Mouse (Mus musculus) midbrain, embryonic 15.5 days (tissue): ENCODE data around the gene Pxdn. TPM values are rescaled to one million over a fixed set of nuclear protein-coding genes. Genes with fewer than 3 reads are reported as not detected.

ENCODE experiments used
- ATAC-seq: fragments of 200-750 bp; cut with Nextera tagmentation; replicated peaks from 2 replicates; pipeline ENCODE4 v1.8.0; 2017; ENCODE audit warnings: moderate TSS enrichment
- H3K27ac ChIP-seq: fragments of 300-500 bp; sonication (generic); 2 replicates; pipeline ENCODE4 v1.5.1; 2015; ENCODE audit warnings: mild to moderate bottlenecking, inconsistent platforms
- H3K27me3 ChIP-seq: fragments of 300-500 bp; sonication (generic); replicated peaks from 2 replicates; pipeline ENCODE4 v1.6.1; 2015; ENCODE audit warnings: inconsistent platforms
- H3K36me3 ChIP-seq: fragments of 300-500 bp; sonication (generic); replicated peaks from 2 replicates; pipeline ENCODE4 v1.6.1; 2015; ENCODE audit warnings: inconsistent platforms
- H3K4me1 ChIP-seq: fragments of 300-500 bp; sonication (generic); 2 replicates; pipeline ENCODE4 v1.6.1; 2015; ENCODE audit warnings: inconsistent platforms
- H3K4me2 ChIP-seq: fragments of 300-500 bp; sonication (generic); 2 replicates; pipeline ENCODE4 v1.6.1; 2015; ENCODE audit warnings: inconsistent platforms, mild to moderate bottlenecking, moderate library complexity
- H3K4me3 ChIP-seq: fragments of 300-500 bp; sonication (generic); 2 replicates; pipeline ENCODE4 v1.5.1; 2015; ENCODE audit warnings: mild to moderate bottlenecking, inconsistent platforms
- H3K9ac ChIP-seq: fragments of 300-500 bp; sonication (generic); 2 replicates; pipeline ENCODE4 v1.6.1; 2015; ENCODE audit warnings: mild to moderate bottlenecking, inconsistent platforms
- H3K9me3 ChIP-seq: fragments of 300-500 bp; sonication (generic); 2 replicates; pipeline ENCODE4 v1.6.1; 2016; ENCODE audit warnings: inconsistent platforms
- WGBS: fragments of 180-500 bp; shearing (Covaris S2); methylation state at CpG from one replicate; pipeline ENCODE4 v1.1.7; 2015; ENCODE audit warnings: mixed read lengths; 5-methylcytosine and 5-hydroxymethylcytosine counted together
- polyA plus RNA-seq: library from polyadenylated mRNA; unstranded; fragments of >200 nt; fragmentation: Nextera tagmentation; extraction: Ambion mirVana; gene quantifications from 2 replicates; pipeline ENCODE4 v1.2.1, GENCODE M21; 2015

Gene Pxdn
- polyA plus RNA-seq, 1 experiment from 2014 or later: 52.3 TPM

- Histone ChIP-seq H3K27ac (no peak overlapping the region), H3K4me2 (no peak overlapping the region)
- no peak for ATAC-seq
These were observed 21.2 kb downstream of the Pxdn start for GRCm38 (mm10) chr12:29958637-29959036.

GRCm38 (mm10) chr12:29961041-29961440 lies 23.6 kb downstream of the Pxdn start:
- Histone ChIP-seq H3K4me2 (no peak overlapping the region), H3K27me3 (no peaks in the 10 kb centered on the region), H3K9ac (no peak overlapping the region), H3K27ac (no peak overlapping the region; the same call in 1 of the 2 replicates), H3K9me3 (no peaks in the 10 kb centered on the region), H3K4me1 (peaks cover 6% of the 10 kb centered on the region; the same call in 1 of the 2 replicates), H3K36me3 (0 out of 2 replicates have a peak, but pooled peaks cover 4% of the 10 kb centered on the region), H3K4me3 (no peak overlapping the region)
- no peak for ATAC-seq
- WGBS: 70% methylated on average over 1 of the region's 1 CpGs

More at GRCm38 (mm10) chr12:29958637-29959036, 21.2 kb downstream of the Pxdn start:
- no peak overlapping the region for H3K9ac ChIP-seq
- H3K4me3 ChIP-seq: no peak overlapping the region
- 77% methylated on average over 5 of the region's 5 CpGs for WGBS
- H3K36me3 ChIP-seq: no peaks in the 10 kb centered on the region
- no peaks in the 10 kb centered on the region for H3K27me3 ChIP-seq
- H3K4me1 ChIP-seq: peaks cover 18% of the 10 kb centered on the region
- no peaks in the 10 kb centered on the region for H3K9me3 ChIP-seq

- Histone ChIP-seq H3K36me3 (0 out of 2 replicates have a peak, but pooled peaks cover 4% of the 10 kb centered on the region), H3K9me3 (no peaks in the 10 kb centered on the region), H3K27me3 (no peaks in the 10 kb centered on the region), H3K9ac (no peak overlapping the region), H3K4me1 (peaks cover 6% of the 10 kb centered on the region; the same call in 1 of the 2 replicates), H3K4me2 (no peak overlapping the region), H3K27ac (no peak overlapping the region), H3K4me3 (no peak overlapping the region)
- WGBS: 96% methylated on average over 6 of the region's 6 CpGs
- no peak for ATAC-seq
These were observed 27.6 kb downstream of the Pxdn start for GRCm38 (mm10) chr12:29965016-29965415.

- ATAC-seq: no peak
- WGBS: 83% methylated on average over 7 of the region's 7 CpGs
- no peaks in the 10 kb centered on the region for H3K27me3 ChIP-seq
- H3K4me2 ChIP-seq: no peak overlapping the region
- H3K9me3 ChIP-seq: no peaks in the 10 kb centered on the region
- no peaks in the 10 kb centered on the region for H3K4me1 ChIP-seq
- 0 out of 2 replicates have a peak, but pooled peaks cover 10% of the 10 kb centered on the region for H3K36me3 ChIP-seq
- H3K4me3 ChIP-seq: no peak overlapping the region
- no peak overlapping the region for H3K27ac ChIP-seq
- H3K9ac ChIP-seq: no peak overlapping the region
These were observed 34.5 kb downstream of the Pxdn start for GRCm38 (mm10) chr12:29971795-29972464.

GRCm38 (mm10) chr12:29972533-29972932 lies 35.1 kb downstream of the Pxdn start:
- Histone ChIP-seq H3K4me1 (no peaks in the 10 kb centered on the region), H3K4me3 (no peak overlapping the region), H3K36me3 (0 out of 2 replicates have a peak, but pooled peaks cover 10% of the 10 kb centered on the region), H3K9me3 (no peaks in the 10 kb centered on the region), H3K4me2 (no peak overlapping the region), H3K27me3 (no peaks in the 10 kb centered on the region), H3K27ac (no peak overlapping the region), H3K9ac (no peak overlapping the region)
- 92% methylated on average over 6 of the region's 6 CpGs for WGBS
- ATAC-seq: no peak

GRCm38 (mm10) chr12:29980076-29980475 lies 42.7 kb downstream of the Pxdn start:
- H3K9me3 ChIP-seq: no peaks in the 10 kb centered on the region
- no peak for ATAC-seq
- H3K27me3 ChIP-seq: no peaks in the 10 kb centered on the region
- no peak overlapping the region for H3K27ac ChIP-seq
- WGBS: 90% methylated on average over 8 of the region's 8 CpGs
- H3K9ac ChIP-seq: no peak overlapping the region
- H3K4me3 ChIP-seq: no peak overlapping the region
- peaks cover 40% of the 10 kb centered on the region for H3K36me3 ChIP-seq
- H3K4me1 ChIP-seq: 0 out of 2 replicates have a peak, but pooled peaks cover 3% of the 10 kb centered on the region
- no peak overlapping the region for H3K4me2 ChIP-seq

- H3K4me2 ChIP-seq: no peak overlapping the region
- no peaks in the 10 kb centered on the region for H3K27me3 ChIP-seq
- H3K36me3 ChIP-seq: peaks cover 53% of the 10 kb centered on the region
- H3K27ac ChIP-seq: no peak overlapping the region
- no peaks in the 10 kb centered on the region for H3K9me3 ChIP-seq
- WGBS: 94% methylated on average over 7 of the region's 7 CpGs
- H3K9ac ChIP-seq: no peak overlapping the region
- H3K4me3 ChIP-seq: no peak overlapping the region
- ATAC-seq: no peak
- H3K4me1 ChIP-seq: 0 out of 2 replicates have a peak, but pooled peaks cover 3% of the 10 kb centered on the region
These were observed 44.4 kb downstream of the Pxdn start for GRCm38 (mm10) chr12:29981722-29982293.

GRCm38 (mm10) chr12:29983190-29983589 lies 45.8 kb downstream of the Pxdn start:
- Histone ChIP-seq H3K27ac (no peak overlapping the region), H3K4me2 (no peak overlapping the region), H3K4me3 (no peak overlapping the region), H3K36me3 (peaks cover 57% of the 10 kb centered on the region), H3K27me3 (no peaks in the 10 kb centered on the region), H3K4me1 (0 out of 2 replicates have a peak, but pooled peaks cover 3% of the 10 kb centered on the region), H3K9me3 (no peaks in the 10 kb centered on the region), H3K9ac (no peak overlapping the region)
- ATAC-seq: no peak
- WGBS: 95% methylated on average over 9 of the region's 9 CpGs

GRCm38 (mm10) chr12:29985126-29985525 lies 47.7 kb downstream of the Pxdn start:
- peaks cover 49% of the 10 kb centered on the region for H3K36me3 ChIP-seq
- H3K27ac ChIP-seq: no peak overlapping the region
- H3K4me3 ChIP-seq: no peak overlapping the region
- ATAC-seq: no peak
- no peaks in the 10 kb centered on the region for H3K9me3 ChIP-seq
- 0 out of 2 replicates have a peak, but pooled peaks cover 3% of the 10 kb centered on the region for H3K4me1 ChIP-seq
- WGBS: 88% methylated on average over 6 of the region's 6 CpGs
- no peaks in the 10 kb centered on the region for H3K27me3 ChIP-seq
- H3K4me2 ChIP-seq: no peak overlapping the region
- H3K9ac ChIP-seq: no peak overlapping the region

- 0 out of 2 replicates have a peak, but pooled peaks cover under 1% of the 10 kb centered on the region for H3K4me1 ChIP-seq
- 90% methylated on average over 10 of the region's 10 CpGs for WGBS
- no peaks in the 10 kb centered on the region for H3K27me3 ChIP-seq
- no peak overlapping the region for H3K4me2 ChIP-seq
- no peak overlapping the region for H3K9ac ChIP-seq
- H3K36me3 ChIP-seq: peaks cover 49% of the 10 kb centered on the region
- ATAC-seq: no peak
- H3K4me3 ChIP-seq: no peak overlapping the region
- H3K27ac ChIP-seq: no peak overlapping the region
- H3K9me3 ChIP-seq: no peaks in the 10 kb centered on the region
These were observed 48.8 kb downstream of the Pxdn start for GRCm38 (mm10) chr12:29986241-29986640.

GRCm38 (mm10) chr12:29998895-29999294 lies 61.5 kb downstream of the Pxdn start:
- H3K4me1 ChIP-seq: no peaks in the 10 kb centered on the region
- H3K4me3 ChIP-seq: no peak overlapping the region
- H3K9ac ChIP-seq: no peak overlapping the region
- H3K36me3 ChIP-seq: peaks cover 73% of the 10 kb centered on the region
- 93% methylated on average over 5 of the region's 5 CpGs for WGBS
- no peak overlapping the region for H3K4me2 ChIP-seq
- no peaks in the 10 kb centered on the region for H3K9me3 ChIP-seq
- ATAC-seq: no peak
- no peak overlapping the region for H3K27ac ChIP-seq
- no peaks in the 10 kb centered on the region for H3K27me3 ChIP-seq

GRCm38 (mm10) chr12:30001951-30002350 lies 64.5 kb downstream of the Pxdn start:
- 98% methylated on average over 16 of the region's 16 CpGs for WGBS
- Histone ChIP-seq H3K4me2 (no peak overlapping the region), H3K36me3 (peaks cover 55% of the 10 kb centered on the region), H3K4me3 (no peak overlapping the region), H3K4me1 (no peaks in the 10 kb centered on the region; the same call in 1 of the 2 replicates), H3K27ac (no peak overlapping the region), H3K9ac (no peak overlapping the region), H3K9me3 (no peaks in the 10 kb centered on the region), H3K27me3 (no peaks in the 10 kb centered on the region)
- no peak for ATAC-seq
